Mouse (Mus musculus): ENCODE measurements around the gene Eci3.
"Not testable (repeated sequence)": the region's sequence is repeated elsewhere in the genome, so short reads cannot be mapped to it uniquely, and the experiment has no call there.

Gene Eci3

DNA sequence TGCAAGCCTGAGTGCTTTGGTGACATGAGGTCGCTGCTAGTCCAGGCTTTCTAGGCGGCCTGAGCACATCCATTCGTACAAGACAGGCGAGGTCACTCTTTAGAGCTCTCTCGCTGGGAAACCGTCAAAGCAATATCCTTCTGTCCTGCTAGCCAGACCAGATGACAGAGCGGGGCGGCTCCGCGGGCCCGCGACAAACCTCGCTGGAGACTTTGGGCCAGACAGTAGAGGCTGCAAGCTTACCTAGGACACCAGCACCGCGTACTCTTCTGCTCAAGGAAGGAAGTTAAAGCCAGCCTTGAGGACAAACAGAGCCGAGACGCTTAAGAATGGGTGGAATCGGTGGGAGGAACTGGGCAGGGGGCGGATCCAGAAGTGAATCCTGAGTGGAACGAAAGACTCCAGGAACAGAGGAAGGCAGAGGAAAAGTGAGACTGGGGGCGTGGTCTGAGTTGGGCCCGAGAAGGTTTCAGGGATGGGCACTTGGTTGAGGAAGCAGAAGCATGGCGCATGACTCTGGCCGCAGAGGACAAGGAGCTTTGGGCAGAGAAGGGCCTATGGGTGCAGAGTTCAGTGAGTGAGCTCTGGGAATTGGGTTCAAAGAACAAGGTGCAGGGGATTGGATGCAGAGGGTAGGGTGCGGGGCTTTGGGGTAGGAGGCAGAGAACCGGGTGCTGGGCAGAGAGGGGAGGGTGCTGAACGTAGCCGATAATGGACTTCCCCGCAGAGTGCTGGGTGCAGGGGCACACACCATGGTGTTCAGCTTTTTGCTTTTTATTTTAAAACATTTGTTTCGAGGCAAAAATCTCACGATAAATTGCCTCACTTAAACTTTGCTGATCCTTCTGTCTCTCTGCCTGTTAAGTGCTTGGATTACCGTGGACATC, at the start of gene Eci3:
TSS of gene Eci3 (minus strand) at position 300 of the 887 bp plus-strand sequence.
- DNase-seq (ENCODE audit: low read depth, low spot score): no peak

DNA sequence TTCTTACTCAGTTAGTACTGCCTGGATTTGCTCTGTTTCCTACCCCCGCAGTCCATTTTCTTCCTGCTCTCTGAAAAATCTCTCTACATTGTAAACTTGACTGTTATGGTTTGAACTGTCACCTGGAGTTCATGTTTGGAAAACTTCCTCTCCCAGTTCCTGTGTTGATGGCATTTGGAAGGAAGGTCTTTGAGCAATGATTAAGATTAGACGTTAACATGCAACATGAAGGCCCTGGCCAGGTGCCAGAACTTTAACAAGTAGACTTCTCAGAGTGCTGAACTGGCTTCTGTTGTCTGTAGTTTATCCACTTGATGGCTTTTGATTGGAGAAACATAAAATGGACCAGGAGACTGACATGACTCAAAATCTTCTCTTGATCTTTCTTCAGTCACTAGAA, 32.3 kb upstream of the Eci3 start:
- no peak for DNase-seq (ENCODE audit: low read depth, low spot score)

DNA sequence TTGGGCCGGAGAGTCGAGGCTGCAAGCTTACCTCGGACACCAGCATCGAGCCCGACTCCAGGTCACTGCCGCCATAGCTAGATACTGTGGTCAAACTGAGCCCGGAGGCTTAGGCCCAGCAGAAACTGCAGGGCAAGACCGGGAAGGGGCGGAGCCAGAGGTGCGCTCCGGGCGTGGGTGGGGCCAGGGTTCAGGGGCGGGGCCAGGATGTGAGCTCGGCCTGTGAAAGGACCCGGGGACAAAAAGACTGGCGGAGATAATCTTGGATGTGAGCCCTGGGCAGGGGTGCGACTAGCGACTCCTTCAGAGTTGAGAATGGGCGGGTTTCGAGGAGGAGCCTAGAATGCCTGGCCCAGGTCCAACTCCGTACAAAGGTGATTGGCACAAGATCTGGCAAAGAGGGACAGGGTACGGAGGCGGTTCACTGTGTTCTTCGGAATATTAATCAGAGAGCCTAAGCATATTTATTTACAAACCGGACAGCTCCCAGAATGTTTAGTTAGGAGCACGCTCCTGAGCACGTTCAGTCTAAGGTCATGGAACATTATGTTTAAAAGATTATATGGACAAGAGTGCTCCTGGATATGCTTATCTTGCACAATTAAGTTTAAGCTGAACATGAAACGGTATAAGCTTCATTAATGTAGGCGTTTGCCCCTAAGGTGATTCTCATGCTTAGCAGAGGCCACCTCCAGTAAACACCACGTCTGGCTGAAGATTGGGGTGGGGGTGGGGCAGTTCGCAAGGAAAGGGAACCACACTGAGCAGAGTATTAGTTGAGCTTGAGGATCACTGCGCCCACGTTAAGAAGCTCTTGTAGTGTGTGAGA, 30.6 kb upstream of the Eci3 start:
- DNase-seq (ENCODE audit: low read depth, low spot score): peak; percentile 89

DNA sequence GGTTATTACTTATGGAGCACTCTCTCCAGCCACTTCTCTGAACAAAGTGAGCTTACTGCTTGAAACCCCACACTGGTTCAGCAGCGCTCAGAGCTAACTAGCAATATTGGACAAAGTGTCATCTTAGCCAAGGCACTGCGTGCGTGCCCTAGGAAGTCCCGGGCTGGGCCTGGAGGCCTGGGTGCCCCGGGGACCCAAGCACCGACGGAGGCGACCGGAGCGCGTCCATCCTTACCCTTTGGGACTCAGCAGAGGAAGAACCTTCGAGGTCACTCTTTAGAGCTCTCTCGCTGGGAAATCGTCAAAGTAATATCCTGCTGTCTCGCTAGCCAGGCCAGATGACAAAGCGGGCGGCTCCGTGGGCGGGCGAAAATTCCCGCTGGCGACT, 30.0 kb upstream of the Eci3 start:
- no peak for DNase-seq (ENCODE audit: low read depth, low spot score)

DNA sequence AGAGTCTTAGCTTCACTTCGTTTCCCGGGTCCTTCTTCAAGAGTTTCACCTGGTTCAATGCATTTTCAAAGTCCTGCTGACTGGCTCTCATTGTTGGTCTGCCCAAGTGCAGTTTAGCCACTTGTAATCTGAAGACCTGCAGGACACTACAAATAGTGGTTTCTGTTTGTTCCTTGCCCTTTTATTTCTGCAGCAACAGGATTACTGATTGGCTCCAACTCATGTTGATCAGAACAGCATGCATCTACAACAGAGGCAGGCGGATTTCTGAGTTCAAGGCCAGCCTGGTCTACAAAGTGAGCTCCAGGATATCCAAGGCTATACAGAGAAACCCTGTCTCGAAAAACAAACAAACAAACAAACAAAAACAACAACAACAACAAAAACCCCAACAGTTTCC, 29.5 kb upstream of the Eci3 start:
- no peak for DNase-seq (ENCODE audit: low read depth, low spot score)

DNA sequence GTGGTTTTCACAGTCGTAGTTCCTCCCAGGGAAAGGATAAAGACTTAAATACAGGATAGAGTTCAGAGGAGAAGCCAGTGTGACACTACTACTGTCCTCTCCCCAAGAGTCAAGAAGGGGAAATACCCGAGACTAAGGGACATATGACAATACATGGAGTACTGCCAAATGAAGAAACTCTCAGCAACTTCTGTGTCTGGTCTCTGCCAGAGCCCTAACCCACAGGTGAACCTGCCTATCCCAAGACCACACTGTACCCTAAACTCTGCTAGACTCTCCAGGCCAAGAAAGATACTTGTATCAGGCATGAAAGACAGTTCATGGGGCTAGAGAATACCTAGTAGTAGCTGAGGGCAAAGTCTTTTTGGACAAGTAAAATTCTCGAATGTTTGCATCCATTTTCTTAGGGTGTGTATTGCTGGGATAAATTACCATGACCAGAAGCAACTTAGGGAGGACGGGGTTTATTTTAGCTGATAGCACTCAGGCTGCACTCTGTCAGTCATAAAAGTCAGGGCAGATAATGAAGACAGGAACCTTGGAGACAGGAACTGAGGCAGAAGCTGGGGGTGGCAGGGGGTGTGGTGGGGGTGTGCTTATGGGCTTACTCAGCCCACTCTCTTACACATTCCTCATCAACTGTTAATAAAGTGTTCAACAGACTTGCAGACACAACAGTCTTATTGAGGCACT, 28.1 kb upstream of the Eci3 start:
- DNase-seq (ENCODE audit: low read depth, low spot score): no peak

DNA sequence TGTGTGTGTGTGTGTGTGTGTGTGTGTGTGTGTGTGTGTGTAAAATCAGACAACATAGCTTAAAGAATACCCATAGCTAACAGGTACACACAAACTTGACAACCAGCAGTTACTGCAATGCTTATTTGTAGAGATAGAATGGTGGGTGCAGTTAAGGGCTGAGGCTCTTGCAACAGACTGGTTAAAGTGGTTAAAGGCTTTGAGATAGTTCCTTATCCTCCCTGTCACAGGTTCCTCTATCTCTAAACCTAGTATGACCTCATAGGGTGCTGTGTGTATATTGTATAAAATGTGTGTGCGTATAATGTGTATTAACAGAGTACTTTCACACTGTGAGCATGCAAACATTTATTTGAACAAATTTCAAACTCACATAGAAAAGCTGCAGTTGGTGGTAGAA, 19.9 kb upstream of the Eci3 start:
- not testable (repeated sequence) for DNase-seq (ENCODE audit: low read depth, low spot score)

DNA sequence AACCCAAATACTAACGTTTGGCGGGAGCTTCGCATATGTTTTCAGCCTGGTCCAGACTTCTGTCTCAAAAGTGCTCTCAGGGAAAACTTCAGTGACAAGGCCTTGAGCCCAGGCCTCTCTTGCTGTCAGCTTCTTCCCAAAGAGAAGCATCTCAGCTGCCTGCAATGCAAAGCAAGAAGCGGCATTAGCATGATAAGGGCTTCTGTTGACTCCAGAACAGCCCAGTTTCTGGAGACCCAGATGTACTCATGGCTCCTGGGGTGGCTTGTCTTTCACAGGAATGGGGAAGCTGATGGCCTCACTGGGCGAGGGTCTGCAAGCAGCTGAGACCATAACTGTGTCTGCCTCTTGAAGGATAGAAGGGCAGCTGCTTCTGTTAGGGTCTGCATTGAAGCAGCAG, 15.0 kb upstream of the Eci3 start:
- DNase-seq (ENCODE audit: low read depth, low spot score): not testable (repeated sequence)

DNA sequence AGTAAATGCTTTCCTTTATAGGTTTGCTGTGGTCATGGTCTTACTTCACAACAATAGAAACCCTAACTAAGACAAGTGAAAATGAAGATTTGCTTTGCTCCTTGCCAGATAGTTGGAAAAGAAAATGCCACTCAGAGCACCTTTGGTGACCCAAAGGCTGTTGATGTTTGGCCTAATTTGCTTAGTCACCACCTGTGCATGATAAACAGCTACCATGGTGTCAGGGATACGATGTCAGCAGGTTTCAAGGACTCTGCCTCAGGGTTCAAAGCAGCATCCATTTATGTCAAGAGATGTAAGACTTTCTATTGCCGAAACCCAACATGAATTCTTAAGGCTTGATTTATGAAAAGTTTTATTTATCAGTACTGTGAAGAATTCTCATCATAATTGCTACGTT, 13.8 kb upstream of the Eci3 start:
- DNase-seq (ENCODE audit: low read depth, low spot score): no peak

DNA sequence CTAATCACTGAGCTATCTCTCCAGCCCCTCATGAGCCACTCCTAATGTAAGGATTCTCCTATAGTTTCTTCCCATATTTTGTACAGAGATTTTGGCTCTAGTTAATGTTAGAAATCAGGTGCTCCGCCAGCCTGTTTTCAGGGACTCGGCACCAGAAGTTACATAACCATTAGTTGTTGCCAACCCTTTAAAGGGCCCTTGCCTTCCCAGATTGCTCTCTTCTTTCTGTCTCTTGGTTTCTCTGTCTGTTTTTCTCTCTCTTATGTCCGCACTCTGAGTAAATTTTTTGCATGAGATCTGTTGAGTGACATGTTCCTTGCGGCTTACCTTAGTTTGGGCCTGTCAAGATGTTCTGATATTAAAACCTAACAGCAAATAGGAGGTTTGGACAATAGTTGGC, 12.5 kb upstream of the Eci3 start:
- DNase-seq (ENCODE audit: low read depth, low spot score): no peak

DNA sequence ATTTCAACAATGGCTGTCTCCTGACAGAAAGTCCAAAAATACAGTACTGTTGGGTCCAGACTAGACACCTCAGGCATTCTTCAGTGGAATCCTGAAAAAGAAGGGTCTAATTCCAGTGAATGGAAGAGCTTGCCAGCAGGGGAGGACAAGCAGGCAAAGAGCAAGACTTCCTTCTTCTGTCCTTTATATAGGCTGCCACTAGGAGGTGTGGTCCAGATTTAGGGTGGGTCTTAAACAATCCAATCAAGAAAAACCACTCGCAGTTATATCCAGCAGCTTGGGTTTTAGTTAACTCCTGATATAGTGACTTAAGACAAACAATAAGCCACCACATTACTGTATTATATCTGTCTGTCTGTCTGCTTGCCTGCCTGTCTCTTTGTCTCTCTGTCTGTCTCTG, 10.2 kb upstream of the Eci3 start:
- no peak for DNase-seq (ENCODE audit: low read depth, low spot score)

DNA sequence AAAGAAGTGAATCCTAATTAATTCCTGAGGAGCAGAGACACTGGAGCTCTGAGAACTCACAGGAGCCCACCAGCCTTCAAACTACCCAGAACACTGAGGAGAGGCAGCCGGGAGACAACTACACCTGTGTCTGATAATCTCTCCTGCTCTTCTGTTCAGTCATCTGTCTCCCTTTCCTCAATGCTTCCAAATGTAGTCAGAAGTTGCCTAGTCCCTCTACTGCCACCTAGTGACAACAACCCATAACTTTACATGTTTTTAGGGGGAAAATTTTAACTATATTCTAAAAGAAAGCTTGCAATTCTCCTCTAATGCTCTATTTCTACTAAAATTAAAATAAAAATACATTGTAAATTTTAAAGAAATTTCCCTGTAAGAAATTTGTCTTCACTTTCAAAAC, 9.5 kb upstream of the Eci3 start:
- DNase-seq (ENCODE audit: low read depth, low spot score): no peak

DNA sequence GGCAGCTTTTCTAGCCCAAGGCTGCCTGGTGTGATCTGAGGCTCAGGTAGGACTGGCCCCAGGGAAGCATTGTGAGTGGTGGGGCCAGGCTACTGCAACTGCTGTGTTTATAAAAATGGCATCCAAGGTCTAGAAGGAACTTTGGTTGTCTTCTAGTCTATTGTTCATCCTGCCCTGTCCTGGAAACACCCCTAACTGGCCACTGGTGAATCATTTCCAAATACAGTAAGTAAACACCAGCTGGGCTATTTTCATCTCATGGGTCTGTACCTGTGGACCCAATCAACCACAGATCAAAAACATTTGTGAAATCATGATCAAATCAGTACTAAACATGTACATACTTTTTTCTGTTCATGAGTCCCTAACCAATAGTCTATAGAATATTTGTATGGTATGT, 8.8 kb upstream of the Eci3 start:
- not testable (repeated sequence) for DNase-seq (ENCODE audit: low read depth, low spot score)

DNA sequence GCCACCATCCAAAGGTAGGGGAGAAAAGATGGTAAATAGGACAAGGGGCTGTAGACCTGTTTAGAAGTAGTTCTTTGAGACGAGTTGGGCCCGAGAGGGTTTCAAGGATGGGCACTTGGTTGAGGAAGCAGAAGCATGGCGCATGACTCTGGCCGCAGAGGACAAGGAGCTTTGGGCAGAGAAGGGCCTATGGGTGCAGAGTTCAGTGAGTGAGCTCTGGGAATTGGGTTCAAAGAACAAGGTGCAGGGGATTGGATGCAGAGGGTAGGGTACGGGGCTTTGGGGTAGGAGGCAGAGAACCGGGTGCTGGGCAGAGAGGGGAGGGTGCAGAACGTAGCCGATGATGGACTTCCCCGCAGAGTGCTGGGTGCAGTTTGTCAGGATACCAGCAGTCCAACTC, 2.0 kb upstream of the Eci3 start:
- not testable (repeated sequence) for DNase-seq (ENCODE audit: low read depth, low spot score)

DNA sequence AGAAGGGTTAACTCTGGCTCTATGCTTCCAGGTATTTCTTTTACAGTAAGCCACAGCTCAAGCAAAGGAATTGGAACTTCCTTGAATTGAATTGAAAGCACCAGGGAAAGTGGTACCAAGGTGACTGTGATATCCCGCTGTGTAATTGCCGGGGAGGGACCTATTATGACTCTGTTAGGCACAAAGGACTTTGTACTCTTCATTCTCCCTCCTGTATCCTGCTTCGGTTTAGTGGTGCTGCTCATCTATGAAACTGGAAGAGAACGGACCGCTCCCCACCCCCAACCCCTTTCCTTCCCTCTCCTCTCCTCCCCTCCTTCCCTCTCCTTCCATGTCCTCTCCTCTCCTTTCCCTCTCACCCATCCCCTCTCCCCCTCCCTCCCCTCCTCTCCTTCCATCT, 1.3 kb upstream of the Eci3 start:
- no peak for DNase-seq (ENCODE audit: low read depth, low spot score)

DNA sequence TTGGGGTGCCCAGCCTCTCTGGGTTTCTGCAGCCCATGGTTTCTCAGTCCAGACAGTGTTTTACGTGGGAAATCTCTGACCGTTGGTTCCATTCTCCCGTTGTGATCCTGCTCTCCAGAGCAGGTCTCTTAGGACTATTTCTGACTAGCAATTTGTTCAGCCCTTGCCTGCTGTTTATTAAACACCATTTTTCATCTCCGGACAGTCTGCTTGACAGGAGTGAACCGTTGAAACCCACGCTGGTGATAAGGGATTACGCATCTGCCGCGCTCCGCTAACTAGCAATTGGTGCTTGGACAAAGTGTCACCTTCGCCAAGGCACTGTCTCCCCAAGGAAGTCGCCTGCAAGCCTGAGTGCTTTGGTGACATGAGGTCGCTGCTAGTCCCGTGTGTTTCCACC, 809 bp upstream of the Eci3 start:
- no peak for DNase-seq (ENCODE audit: low read depth, low spot score)

DNA sequence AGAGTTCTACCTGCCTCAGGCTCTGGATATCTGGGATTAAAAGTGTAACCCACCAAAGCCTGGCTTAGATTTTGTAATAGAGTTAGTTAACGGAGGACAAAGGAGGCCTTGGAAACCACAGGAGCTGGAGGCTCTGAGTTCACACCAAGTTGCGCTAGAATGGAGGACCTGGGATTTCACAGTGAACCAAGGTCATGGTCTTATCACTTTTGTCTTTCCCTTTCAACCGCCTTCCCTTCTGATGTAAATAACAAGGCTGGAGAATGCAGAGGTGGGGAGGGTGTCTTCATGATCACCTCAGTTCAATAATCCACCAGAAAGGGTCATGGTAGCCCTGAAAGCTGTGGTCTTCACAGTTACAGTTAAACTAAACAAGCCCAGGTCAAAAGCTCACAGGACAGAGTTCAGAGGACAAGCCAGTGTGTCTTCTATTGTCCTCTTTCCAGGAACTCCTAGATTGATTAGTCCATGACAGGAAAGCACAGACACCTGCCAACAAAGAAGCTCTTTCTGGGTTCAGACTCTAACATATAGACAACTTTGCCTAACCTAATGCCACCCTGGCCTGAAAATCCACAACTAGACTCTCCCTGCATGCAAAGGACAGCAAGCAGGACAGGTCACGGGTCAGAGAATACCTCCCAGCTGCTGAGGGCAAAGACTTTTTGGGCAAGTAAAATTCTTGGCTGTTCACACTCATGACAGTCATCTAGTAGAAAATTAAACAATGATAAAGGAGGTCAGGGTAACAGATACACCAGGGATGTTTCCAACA, 2.4 kb downstream of the Eci3 start:
- DNase-seq (ENCODE audit: low read depth, low spot score): no peak

DNA sequence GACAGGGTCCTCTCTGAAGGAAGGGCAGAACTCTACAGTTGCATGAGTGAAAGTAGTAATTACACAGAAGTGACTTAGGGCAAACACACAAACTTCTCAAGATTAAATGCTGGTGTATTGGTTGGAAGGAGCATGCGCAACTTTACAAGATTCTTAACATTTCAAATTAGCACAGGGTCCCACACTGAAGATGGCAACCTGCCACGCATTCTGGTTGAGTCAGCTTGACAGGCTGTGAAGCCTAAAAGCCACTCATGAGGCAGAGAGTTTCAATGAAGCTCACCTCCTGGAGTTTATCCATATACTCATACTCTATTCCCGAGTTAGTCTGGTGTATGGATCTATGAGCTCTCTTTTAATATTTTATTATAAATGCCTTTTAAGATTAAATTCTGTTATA, 5.5 kb downstream of the Eci3 start:
- not testable (repeated sequence) for DNase-seq (ENCODE audit: low read depth, low spot score)

DNA sequence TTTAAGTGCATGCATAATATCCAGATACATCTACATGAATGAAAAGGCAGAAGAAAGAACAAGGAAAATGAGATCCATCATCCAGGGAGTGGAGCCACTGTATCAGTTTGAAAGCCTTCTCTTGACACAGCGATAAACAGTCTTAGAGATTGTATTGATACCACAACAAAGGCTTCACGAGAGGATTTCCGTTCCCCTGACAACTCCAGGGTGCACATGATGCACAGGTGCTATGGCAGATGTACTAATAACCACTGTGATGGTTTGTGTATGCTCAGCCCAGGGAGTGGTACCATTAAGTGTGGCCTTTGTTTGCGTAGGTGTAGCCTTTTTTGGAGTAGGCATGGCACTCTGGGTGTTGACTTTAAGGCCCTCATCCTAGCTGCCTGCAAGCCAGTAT, 6.7 kb downstream of the Eci3 start:
- DNase-seq (ENCODE audit: low read depth, low spot score): no peak

DNA sequence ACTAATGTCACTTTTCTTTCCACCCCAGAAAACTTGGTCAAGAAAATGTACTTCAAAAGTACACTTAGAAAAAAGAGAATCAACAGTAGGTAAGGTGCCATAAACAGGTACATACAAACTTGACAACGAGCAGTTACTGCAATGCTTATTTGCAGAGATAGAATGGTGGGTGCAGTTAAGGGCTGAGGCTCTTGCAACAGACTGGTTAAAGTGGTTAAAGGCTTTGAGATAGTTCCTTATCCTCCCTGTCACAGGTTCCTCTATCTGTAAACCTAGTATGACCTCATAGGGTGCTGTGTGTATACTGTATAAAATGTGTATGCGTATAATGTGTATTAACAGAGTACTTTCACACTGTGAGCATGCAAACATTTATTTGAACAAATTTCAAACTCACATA, 12.2 kb downstream of the Eci3 start:
- not testable (repeated sequence) for DNase-seq (ENCODE audit: low read depth, low spot score)

DNA sequence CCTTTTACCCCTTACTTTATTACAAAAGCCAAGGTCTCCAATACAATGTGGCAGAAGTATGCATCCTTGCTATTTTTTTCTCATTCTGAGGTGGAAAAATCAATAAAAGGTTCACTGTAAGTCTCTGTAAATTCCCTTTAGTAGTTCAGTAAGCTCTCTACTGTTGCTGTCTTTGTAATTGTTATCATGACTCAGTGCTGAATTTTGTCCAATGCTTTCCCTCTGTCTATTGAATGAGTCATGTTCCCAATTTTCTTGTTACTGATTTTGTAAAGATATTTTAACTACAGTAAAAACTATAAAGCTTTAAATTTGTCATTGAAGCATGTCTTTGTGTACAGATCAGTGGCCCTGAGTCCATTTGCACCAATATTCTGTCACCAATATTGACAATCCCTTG, 21.2 kb downstream of the Eci3 start:
- DNase-seq (ENCODE audit: low read depth, low spot score): no peak

Measured in retina, postnatal 7 days (tissue).